Mouse (Mus musculus): ENCODE results near the gene Ldhd.

DNA sequence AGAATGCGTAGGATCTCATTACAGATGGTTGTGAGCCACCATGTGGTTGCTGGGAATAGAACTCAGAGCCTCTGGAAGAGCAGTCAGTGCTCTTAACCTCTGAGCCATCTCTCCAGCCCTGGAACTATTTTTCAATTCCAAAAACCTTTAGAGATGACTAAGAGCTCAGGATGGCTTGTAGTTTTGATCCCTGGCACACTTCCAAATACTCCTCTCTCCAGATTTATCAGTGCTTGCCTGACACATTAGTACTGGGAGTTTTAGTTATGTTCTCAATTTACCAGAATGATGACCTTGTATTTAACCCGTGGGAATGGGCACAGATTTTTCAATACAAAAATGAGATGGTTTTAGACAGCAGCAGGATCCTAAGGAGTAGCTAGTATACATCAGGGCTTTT, 36.6 kb upstream of the Ldhd start:
- TF ChIP-seq CTCF (IDR thresholded peaks at IDR 0.05; ENCODE audit: borderline replicate concordance, insufficient read depth, low read depth, low read length) (no peak), POLR2A (IDR thresholded peaks at IDR 0.05; ENCODE audit: borderline replicate concordance, insufficient read depth, low read length) (no peak)
